Mouse (Mus musculus) fat pad, adult 2 months (tissue): Measurements from ENCODE around the gene G0s2.
"Not testable (repeated sequence)": the region's sequence is repeated elsewhere in the genome, so short reads cannot be mapped to it uniquely, and the experiment has no call there.

ENCODE experiments used
- DNase-seq: peaks from one replicate; pipeline ENCODE4 v3.0.0-alpha.2; 2011; ENCODE audit warnings: low read depth, low spot score; ENCODE audit errors: extremely low read depth

Gene G0s2

GRCm38 (mm10) chr1:193289914-193290313 lies 16.9 kb upstream of the G0s2 start:
- no peak for DNase-seq

DNA sequence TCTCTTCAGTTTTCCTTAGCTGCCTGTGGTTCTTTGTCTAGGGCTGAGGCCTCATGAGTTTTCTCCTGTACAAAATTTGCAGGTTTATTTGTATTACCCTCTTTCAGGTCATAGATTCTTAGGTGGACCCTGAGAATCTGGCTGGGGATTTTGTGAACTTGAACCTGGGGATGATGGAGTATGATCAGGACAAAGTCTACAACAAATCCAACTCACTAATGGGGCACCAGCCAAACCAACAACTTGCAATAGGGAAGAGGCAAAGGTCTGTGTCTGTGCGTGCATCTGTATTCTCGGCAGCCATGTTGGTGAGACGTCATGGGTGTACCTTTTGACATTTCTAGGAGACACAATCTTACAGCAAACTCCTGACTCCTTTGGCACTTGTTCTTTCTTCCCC lies 16.1 kb upstream of the G0s2 start:
- DNase-seq, result no peak

DNA sequence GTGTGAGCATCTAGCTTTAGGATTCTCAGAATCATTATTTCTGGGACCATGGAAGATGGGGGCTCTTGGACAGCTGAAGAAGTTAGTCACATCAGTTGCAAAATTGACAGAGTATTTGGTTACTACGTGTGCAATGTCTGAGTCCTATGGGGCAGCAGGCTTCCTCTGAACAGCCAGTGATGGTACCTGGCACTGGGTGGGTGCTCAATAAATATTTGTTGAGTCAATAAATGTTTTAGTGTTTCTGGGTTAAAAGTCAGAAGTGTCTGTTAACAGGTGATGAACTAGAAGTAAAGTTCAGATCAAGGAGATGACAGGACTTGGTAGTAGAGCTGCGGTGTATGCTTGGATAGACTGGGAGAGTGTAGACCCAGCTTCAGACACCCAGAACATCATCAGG lies 14.6 kb upstream of the G0s2 start:
- DNase-seq, result no peak

DNA sequence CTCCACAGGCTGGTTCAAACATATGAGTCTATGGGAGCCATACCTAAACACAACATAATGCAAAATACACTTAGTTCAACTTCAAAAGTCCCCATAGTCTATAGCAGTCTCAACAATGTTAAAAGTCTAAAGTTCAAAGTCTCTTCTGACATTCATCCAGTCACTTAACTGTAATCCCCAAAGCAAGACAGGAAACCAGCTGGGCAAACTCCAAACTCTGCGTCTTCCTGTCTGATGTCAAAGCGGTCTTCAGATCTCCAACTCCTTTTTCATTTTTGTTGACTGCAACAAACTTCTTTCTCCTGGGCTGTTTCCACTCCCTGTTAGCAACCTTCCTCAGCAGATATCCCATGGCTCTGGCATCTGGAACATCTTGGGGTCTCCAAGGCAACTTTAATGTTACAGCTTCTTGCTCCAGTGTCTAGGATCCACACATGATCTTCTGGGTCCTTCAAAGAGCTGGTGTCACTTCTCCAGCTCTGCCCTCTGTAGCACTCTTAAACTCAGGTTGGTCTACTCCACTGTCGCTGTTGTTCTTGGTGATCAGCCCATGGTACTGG lies 12.8 kb upstream of the G0s2 start:
- DNase-seq, result not testable (repeated sequence)

DNA sequence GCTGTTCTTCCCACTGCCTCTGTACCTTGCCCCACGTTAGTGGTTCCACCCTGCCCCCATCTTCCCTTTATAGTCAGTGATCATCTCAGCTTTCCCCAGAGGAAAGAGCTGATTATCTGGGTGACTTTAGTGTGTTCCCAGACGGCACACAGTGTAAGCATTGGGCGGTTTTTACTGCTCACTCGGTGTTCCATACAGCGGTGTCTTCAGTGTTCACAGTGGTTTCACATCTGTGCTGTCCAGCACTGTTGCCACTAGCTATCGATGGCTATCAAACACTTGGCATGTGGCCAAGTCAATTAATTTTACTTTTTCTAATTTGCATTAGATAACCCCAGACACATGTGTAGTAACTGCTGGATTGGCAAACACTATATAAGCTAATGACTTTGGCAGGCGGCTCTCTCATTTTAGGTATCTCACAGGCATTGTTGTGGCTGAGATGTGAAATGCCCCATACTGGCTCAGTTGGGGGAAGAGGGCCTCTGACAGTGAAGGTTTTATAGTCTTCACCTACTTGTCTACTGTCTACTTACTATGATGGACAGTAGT lies 11.3 kb upstream of the G0s2 start:
- peak; percentile 56 for DNase-seq

DNA sequence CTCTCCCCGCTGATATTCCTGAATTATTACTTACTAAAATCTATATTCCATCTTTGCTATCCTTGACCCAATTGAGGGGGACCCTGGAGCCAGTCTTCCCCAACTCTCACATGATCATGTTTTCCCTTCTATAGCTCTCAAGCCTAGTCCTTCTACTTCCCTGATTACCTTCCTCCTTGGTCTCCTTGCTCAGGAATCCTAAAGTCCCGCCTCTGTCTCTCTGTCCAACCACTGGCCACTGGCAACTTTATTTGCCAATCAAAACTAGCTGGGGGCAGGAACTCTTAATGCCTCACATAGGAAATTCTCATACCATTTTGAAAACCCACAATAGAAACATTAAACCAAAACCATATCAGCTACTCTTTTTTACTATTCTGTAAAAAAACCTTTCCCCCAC lies 8.3 kb upstream of the G0s2 start:
- no peak for DNase-seq

- no peak for DNase-seq
Observed at GRCm38 (mm10) chr1:193279492-193279891, 6.5 kb upstream of the G0s2 start.

GRCm38 (mm10) chr1:193278414-193279045 lies 5.5 kb upstream of the G0s2 start:
- no peak for DNase-seq

DNA sequence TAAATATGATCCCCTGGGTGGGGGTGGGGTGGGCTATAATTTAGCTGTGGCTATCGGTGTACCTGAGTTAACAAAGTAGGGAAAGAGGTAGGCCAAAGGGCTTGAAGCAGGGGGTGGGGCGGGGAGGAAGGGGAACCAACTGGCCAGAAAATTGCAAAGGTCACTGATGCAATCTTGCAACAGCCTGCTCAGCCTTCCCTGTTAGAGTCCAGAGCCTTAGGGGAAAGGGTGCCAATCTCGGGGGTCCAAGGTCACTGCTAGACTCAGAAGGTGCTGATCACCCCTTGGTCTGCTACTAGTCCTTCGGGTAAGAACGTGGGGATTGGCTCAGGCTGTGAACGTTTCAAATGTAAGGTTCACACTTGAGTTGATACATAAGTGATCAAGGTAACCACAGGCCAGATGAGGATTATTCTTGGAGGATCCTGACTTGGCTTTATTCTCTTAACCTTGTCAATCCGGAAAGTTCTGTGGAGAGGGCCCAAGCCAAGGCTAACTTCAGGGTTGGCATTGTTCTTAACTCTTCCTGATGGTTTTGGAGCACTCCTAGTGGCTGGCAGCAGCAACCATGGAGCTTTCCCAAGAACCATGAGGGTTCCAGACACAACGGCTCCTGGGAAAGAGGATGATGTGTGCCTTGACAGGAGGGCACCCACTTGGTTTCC lies 1.5 kb upstream of the G0s2 start:
- DNase-seq, result peak; percentile 92

- no peak for DNase-seq
Observed at GRCm38 (mm10) chr1:193272137-193272915, 691 bp downstream of the G0s2 start.

GRCm38 (mm10) chr1:193270965-193271763 lies 1.9 kb downstream of the G0s2 start:
- no peak for DNase-seq

DNA sequence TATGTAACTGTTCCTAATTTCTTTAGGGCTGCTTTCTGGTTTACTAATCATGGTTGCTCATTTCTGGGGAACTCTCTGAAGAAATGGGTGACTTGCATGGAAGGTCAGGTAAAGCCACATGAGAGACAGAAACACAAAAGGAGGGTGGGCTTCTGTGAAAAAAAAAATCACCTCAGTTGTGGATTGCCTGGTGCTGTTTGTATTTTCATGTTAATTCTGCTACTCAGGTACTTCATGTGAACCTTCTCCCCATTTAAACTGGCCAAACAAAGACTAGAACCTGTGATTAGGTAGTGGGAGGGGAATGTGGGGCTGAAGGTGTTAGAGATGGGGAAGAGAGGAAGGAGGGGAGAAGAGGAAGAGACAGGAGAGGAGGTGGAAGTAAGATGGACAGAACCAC lies 7.3 kb downstream of the G0s2 start:
- DNase-seq, result no peak

- DNase-seq, result no peak
Observed at GRCm38 (mm10) chr1:193263955-193264598, 8.9 kb downstream of the G0s2 start, which contains the start of gene Hsd11b1. Gene Hsd11b1 (minus strand): TSS chr1:193264075.

- no peak for DNase-seq
Observed at GRCm38 (mm10) chr1:193263026-193263907, 9.8 kb downstream of the G0s2 start.

GRCm38 (mm10) chr1:193261897-193262548 lies 11.0 kb downstream of the G0s2 start:
- no peak for DNase-seq

GRCm38 (mm10) chr1:193259559-193259958 lies 13.5 kb downstream of the G0s2 start:
- DNase-seq, result no peak

GRCm38 (mm10) chr1:193256621-193257098 lies 16.4 kb downstream of the G0s2 start:
- no peak for DNase-seq

- no peak for DNase-seq
Observed at GRCm38 (mm10) chr1:193256289-193256577, 16.8 kb downstream of the G0s2 start.
